Mouse (Mus musculus) intestine, embryonic 15.5 days (tissue): ENCODE measurements at regions not wholly inside any gene's neighbourhood (a gene's known extent, or its start where the extent isn't known, plus 50 kb on each side); places are given as distances from the start of the nearest gene placed in this dataset.

Source experiments
- ATAC-seq: fragments of 200-750 bp; cut with Nextera tagmentation; 2 replicates; pipeline ENCODE4 v1.8.0; 2017; ENCODE audit warnings: moderate TSS enrichment, moderate library complexity
- H3K27ac ChIP-seq: fragments of 300-500 bp; sonication (generic); 2 replicates; pipeline ENCODE4 v1.5.1; 2015; ENCODE audit warnings: mild to moderate bottlenecking, inconsistent platforms
- H3K27me3 ChIP-seq: fragments of 300-500 bp; sonication (generic); replicated peaks from 2 replicates; pipeline ENCODE4 v1.6.1; 2015; ENCODE audit warnings: inconsistent platforms
- H3K36me3 ChIP-seq: fragments of 300-500 bp; sonication (generic); 2 replicates; pipeline ENCODE4 v1.6.1; 2015; ENCODE audit warnings: inconsistent platforms
- H3K4me1 ChIP-seq: fragments of 300-500 bp; sonication (generic); replicated peaks from 2 replicates; pipeline ENCODE4 v1.6.1; 2015; ENCODE audit warnings: inconsistent platforms
- H3K4me2 ChIP-seq: fragments of 300-500 bp; sonication (generic); replicated peaks from 2 replicates; pipeline ENCODE4 v1.6.1; 2015; ENCODE audit warnings: mild to moderate bottlenecking, inconsistent platforms
- H3K4me3 ChIP-seq: fragments of 300-500 bp; sonication (generic); replicated peaks from 2 replicates; pipeline ENCODE4 v1.5.1; 2015; ENCODE audit warnings: inconsistent platforms
- H3K9ac ChIP-seq: fragments of 300-500 bp; sonication (generic); 2 replicates; pipeline ENCODE4 v1.6.1; 2015; ENCODE audit warnings: inconsistent platforms
- H3K9me3 ChIP-seq: fragments of 300-500 bp; sonication (generic); 2 replicates; pipeline ENCODE4 v1.6.1; 2016; ENCODE audit warnings: inconsistent platforms
- WGBS: fragments of 180-500 bp; shearing (Covaris S2); methylation state at CpG from one replicate; pipeline ENCODE4 v1.1.7; 2015; 5-methylcytosine and 5-hydroxymethylcytosine counted together

DNA sequence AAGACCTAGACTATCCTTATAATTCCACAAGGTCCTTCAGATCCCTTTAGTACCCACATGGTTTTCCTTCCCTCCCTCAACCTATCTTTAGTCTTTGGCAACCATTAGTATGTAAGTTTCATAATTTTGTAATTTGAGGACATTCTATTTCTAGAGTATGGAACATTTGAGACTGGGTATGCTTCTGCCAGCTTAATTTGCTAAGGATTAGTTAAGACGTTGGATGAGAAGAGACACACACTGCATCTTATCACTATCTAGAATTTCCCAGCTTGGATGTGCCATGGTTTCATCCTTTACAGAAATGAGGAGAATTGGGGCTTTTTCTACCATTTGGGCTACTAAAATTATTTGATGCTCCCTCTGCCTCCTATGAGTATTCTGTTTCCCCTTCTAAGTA lies 516.7 kb upstream of the Hs6st1 start:
- H3K36me3 ChIP-seq = no peaks in the 10 kb centered on the region
- no peak overlapping the region for H3K4me2 ChIP-seq
- no peak overlapping the region for H3K9ac ChIP-seq
- no peak overlapping the region for H3K27ac ChIP-seq
- 82% methylated on average over 1 of the region's 1 CpGs for WGBS
- H3K27me3 ChIP-seq = no peaks in the 10 kb centered on the region
- no peaks in the 10 kb centered on the region for H3K9me3 ChIP-seq
- no peak for ATAC-seq
- no peaks in the 10 kb centered on the region for H3K4me1 ChIP-seq
- H3K4me3 ChIP-seq = no peak overlapping the region

DNA sequence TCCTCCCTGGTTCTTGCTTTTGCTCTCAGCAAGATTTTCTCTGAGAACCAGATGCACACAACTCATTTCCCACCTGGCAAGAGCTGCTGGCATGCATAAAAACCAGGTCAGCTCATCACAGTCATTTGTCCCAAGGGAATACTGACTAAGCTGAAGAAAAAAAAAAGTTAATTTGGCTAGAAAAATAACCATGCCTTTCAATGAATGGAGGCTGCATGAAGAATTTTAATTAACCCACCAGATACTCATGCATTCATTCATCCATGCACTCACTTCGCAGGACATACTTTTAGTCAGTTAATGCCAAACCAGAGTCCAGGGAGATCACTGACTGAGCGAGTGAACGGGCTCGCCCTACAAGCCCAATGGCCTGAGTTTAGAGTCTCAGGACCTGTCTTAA lies 505.4 kb upstream of the Hs6st1 start:
- no peak overlapping the region for H3K27ac ChIP-seq
- ATAC-seq = no peak

DNA sequence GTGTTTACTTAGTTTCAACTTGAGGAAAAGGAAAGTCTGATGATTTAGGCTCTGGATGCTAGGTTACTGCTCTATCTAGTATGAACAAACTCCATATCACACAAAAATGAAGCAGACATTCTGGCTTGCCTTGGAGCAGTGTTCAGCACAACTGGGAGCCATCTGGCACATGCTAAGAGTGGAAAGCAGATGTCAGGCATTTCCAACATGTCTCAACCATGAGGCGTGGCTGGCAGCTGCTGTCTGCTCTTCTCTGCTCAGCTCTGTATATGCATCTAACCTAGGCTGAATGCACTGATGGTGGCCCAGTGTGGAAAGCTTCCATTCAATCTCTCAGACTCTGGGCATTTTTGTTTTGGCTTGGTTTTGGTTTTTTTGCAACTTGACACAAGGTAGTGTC lies 493.0 kb upstream of the Hs6st1 start:
- no peaks in the 10 kb centered on the region for H3K36me3 ChIP-seq
- no peaks in the 10 kb centered on the region for H3K4me1 ChIP-seq
- no peak overlapping the region for H3K4me2 ChIP-seq
- H3K27ac ChIP-seq = no peak overlapping the region
- no peaks in the 10 kb centered on the region for H3K9me3 ChIP-seq
- no peaks in the 10 kb centered on the region for H3K27me3 ChIP-seq
- ATAC-seq = no peak
- WGBS = 67% methylated on average over 1 of the region's 1 CpGs
- no peak overlapping the region for H3K4me3 ChIP-seq
- H3K9ac ChIP-seq = no peak overlapping the region

More for the DNA sequence above, 505.4 kb upstream of the Hs6st1 start:
- Histone ChIP-seq H3K4me1 (no peaks in the 10 kb centered on the region), H3K27me3 (no peaks in the 10 kb centered on the region), H3K4me3 (no peak overlapping the region), H3K4me2 (no peak overlapping the region), H3K9me3 (no peaks in the 10 kb centered on the region), H3K36me3 (no peaks in the 10 kb centered on the region), H3K9ac (no peak overlapping the region)
- 90% methylated on average over 4 of the region's 4 CpGs for WGBS

DNA sequence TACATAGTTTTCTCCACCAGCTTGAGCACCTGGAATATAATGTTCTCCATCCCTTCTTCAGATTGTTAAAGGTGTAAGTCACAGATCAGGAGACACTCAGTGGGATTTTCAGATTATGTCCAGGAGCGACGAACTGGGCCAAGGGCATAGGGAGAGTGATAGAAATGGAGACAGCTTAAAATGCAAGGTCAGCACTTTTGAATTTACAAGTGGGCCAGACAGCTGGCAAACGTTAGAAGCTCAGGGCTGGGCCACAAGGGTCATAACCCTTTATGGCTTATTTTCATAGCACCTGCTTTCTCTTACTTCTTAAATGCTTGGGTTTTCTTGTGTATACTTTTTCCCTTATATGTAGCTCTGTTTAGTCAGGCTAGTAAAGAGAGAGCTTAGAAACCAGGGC lies 488.8 kb upstream of the Hs6st1 start:
- ATAC-seq = no peak
- Histone ChIP-seq H3K4me1 (no peaks in the 10 kb centered on the region), H3K9ac (no peak overlapping the region), H3K4me2 (no peak overlapping the region), H3K27ac (no peak overlapping the region), H3K9me3 (no peaks in the 10 kb centered on the region), H3K4me3 (no peak overlapping the region), H3K27me3 (no peaks in the 10 kb centered on the region), H3K36me3 (no peaks in the 10 kb centered on the region)
- 57% methylated on average over 3 of the region's 3 CpGs for WGBS

DNA sequence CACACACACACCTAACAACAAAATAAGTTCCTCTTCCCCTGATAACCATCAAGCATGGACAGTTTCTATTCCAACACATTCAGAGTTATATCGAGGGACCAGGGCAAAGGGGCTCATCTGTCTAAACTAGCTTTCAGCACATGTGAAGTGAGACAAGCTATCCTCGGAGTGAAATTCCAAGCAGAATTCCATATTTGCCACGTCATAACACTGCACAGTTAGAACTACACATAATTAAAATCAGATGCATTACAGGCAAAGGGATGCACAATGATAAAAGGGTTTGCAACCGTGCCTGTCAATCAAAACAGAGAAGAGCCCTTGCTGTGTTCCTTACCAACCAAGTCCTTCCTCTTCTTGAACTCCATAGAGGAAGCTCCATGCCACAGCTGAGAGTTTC lies 488.2 kb upstream of the Hs6st1 start:
- H3K9ac ChIP-seq = no peak overlapping the region
- H3K4me1 ChIP-seq = no peaks in the 10 kb centered on the region
- 73% methylated on average over 4 of the region's 4 CpGs for WGBS
- H3K4me3 ChIP-seq = no peak overlapping the region
- H3K4me2 ChIP-seq = no peak overlapping the region
- H3K9me3 ChIP-seq = no peaks in the 10 kb centered on the region
- no peak overlapping the region for H3K27ac ChIP-seq
- H3K36me3 ChIP-seq = no peaks in the 10 kb centered on the region
- H3K27me3 ChIP-seq = no peaks in the 10 kb centered on the region
- no peak for ATAC-seq

DNA sequence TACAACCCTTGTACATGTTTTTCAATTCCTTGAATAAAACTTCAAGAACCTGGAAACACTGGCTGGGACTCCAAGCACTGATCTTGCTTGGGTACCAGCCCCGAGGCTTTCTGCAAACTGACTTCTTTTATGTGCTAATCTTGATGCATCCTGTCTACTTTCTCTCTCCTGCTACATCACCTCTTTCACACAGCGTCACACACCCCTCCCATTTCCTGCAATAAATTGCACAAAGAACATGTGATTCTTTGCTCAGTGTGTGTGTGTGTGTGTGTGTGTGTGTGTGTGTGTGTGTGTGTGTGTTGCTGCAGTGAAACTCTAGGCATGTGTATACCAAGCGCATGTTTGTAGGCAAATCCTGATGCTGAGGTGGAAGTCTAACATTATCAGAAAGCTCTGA lies 487.7 kb upstream of the Hs6st1 start:
- no peaks in the 10 kb centered on the region for H3K27me3 ChIP-seq
- 41% methylated on average over 3 of the region's 3 CpGs for WGBS
- H3K36me3 ChIP-seq = no peaks in the 10 kb centered on the region
- H3K4me2 ChIP-seq = no peak overlapping the region
- no peaks in the 10 kb centered on the region for H3K4me1 ChIP-seq
- no peak overlapping the region for H3K4me3 ChIP-seq
- no peak overlapping the region for H3K9ac ChIP-seq
- no peak for ATAC-seq
- no peaks in the 10 kb centered on the region for H3K9me3 ChIP-seq
- no peak overlapping the region for H3K27ac ChIP-seq

DNA sequence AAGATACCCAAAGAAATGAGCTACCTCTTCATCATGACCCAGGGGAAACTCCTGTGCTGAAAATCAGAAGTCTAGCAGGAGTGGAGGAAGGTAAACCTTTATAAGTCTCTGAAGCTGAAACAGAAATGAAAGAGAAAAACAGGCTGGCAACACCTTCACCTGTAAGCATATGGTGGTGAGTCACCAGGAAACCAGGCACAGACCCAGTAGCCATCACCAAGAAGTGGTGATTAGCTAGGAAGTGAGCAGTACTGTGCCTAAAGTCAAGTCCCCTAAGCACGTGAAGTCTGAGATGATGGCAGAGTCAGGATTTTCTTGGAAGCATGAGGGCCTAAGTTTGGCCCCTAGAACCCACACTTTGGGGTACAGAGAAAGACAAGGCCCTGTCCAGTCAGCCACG lies 480.3 kb upstream of the Hs6st1 start:
- H3K9me3 ChIP-seq = no peaks in the 10 kb centered on the region
- 86% methylated on average over 2 of the region's 2 CpGs for WGBS
- H3K9ac ChIP-seq = no peak overlapping the region
- ATAC-seq = no peak
- H3K27ac ChIP-seq = no peak overlapping the region
- H3K4me2 ChIP-seq = no peak overlapping the region
- no peak overlapping the region for H3K4me3 ChIP-seq
- H3K4me1 ChIP-seq = no peaks in the 10 kb centered on the region
- H3K36me3 ChIP-seq = no peaks in the 10 kb centered on the region
- no peaks in the 10 kb centered on the region for H3K27me3 ChIP-seq

DNA sequence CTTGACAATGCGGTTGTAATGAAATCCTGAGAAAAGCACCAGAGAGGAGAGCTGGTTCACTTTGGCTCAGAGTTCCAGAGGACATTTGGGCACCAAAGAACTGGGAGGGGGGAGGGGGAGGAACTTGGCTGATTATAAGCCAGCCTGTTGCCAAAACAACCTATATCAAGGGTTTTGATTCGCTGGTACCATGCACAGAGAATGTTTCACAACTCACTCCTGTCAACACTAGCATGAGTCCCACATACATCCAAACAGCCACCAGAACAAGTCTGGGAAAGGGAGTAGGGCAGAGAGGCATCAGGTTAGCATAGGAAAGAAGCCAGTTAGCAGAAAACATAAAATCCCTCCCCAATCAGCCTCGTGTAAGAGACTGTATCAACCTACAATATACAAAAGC lies 479.3 kb upstream of the Hs6st1 start:
- WGBS = 83% methylated on average over 3 of the region's 3 CpGs

DNA sequence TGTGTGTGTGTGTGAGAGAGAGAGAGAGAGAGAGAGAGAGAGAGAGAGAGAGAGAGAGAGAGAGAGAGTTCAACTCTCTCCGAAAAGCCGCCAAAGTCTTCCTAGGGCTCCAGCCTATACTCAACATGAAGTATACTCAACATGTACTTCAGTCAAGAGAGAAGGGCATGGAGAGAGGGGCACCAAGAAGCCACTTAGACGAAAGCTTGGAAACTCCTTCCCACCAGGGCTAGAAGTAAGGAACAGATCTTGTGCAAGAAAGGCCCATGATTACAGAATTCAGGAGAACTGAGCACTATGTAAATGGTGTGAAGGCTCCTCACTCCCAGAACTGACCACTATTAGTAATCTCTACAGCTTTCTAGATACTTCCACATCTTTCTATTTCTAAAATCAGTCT lies 467.4 kb upstream of the Hs6st1 start:
- Histone ChIP-seq H3K9me3 (no peaks in the 10 kb centered on the region), H3K9ac (no peak overlapping the region), H3K4me2 (no peak overlapping the region), H3K27me3 (no peaks in the 10 kb centered on the region), H3K4me3 (no peak overlapping the region), H3K27ac (no peak overlapping the region), H3K36me3 (no peaks in the 10 kb centered on the region), H3K4me1 (no peaks in the 10 kb centered on the region)
- ATAC-seq = no peak
- WGBS = 91% methylated on average over 3 of the region's 3 CpGs

More for the DNA sequence above, 479.3 kb upstream of the Hs6st1 start:
- Histone ChIP-seq H3K4me1 (no peaks in the 10 kb centered on the region), H3K9ac (no peak overlapping the region), H3K36me3 (no peaks in the 10 kb centered on the region), H3K9me3 (no peaks in the 10 kb centered on the region), H3K27ac (no peak overlapping the region), H3K4me2 (no peak overlapping the region), H3K27me3 (no peaks in the 10 kb centered on the region), H3K4me3 (no peak overlapping the region)
- no peak for ATAC-seq

DNA sequence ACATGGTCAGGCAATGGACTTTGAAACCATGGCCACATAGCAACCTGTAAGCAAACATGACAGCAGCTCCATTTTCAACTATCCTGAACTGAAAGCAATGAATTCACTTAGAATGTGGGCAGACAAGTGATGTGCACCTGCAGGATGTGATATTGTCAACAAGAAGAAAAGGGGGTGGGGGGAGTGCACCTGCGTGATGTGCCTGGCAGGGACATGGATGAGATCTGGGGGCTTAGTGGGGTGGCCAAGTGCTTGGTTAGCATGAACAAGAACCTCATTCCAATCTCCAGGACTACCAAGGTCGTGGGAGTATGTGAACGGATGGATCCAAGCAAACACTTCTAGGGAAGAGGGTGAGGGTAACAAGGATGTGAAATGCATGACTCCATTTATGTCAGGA lies 453.1 kb upstream of the Hs6st1 start:
- H3K9me3 ChIP-seq = no peaks in the 10 kb centered on the region
- ATAC-seq = no peak
- no peaks in the 10 kb centered on the region for H3K36me3 ChIP-seq
- WGBS = 80% methylated on average over 3 of the region's 3 CpGs
- no peak overlapping the region for H3K27ac ChIP-seq
- no peak overlapping the region for H3K4me3 ChIP-seq
- H3K4me2 ChIP-seq = no peak overlapping the region
- H3K4me1 ChIP-seq = no peaks in the 10 kb centered on the region
- H3K9ac ChIP-seq = no peak overlapping the region
- no peaks in the 10 kb centered on the region for H3K27me3 ChIP-seq

DNA sequence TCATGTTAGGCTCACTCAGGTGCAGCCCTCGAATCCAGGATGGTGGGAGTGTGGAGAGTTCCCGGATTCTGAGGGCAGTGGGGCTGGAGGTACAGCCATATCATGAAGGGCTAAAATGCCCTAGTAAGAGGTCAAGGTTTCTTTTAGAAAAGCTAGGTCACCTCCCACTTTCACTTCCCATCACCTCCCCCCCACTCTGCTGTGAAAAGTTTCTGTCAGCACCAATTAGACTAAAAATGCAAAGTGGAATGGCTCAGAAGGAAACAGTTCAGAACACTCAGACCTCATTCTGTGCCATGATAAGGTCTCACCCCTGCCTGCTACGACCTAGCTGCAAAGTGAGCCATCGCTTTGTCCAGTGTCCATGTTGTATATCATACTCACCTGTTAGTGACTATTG lies 448.7 kb upstream of the Hs6st1 start:
- Histone ChIP-seq H3K9me3 (no peaks in the 10 kb centered on the region), H3K36me3 (no peaks in the 10 kb centered on the region), H3K4me1 (no peaks in the 10 kb centered on the region), H3K4me3 (no peak overlapping the region), H3K27ac (no peak overlapping the region), H3K27me3 (no peaks in the 10 kb centered on the region), H3K9ac (no peak overlapping the region), H3K4me2 (no peak overlapping the region)
- ATAC-seq = no peak
- 82% methylated on average over 4 of the region's 4 CpGs for WGBS

DNA sequence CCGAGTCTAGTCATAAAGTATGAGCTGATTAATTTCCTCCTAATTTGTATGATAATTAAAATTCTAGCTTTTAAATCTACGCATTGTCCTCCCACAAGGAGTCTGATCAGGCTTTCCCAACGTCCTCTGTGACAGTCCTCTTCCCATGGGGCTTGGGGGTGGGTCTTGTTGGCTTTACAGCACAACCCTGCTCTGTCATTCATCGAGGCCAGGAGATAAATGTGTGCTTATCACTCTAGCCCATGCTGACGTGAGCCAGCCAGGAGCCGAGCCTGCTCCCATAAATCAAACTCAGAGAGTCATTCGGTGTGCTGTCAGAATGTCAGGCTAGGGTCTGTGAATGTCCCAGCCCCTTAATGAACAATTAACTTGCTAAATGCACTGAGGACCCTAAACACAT lies 425.6 kb upstream of the Hs6st1 start:
- no peak overlapping the region for H3K9ac ChIP-seq
- H3K9me3 ChIP-seq = no peaks in the 10 kb centered on the region
- no peak overlapping the region for H3K4me3 ChIP-seq
- no peak overlapping the region for H3K4me2 ChIP-seq
- no peaks in the 10 kb centered on the region for H3K36me3 ChIP-seq
- peak; percentile 75 for ATAC-seq
- 25% methylated on average over 7 of the region's 7 CpGs for WGBS
- H3K27me3 ChIP-seq = no peaks in the 10 kb centered on the region
- H3K27ac ChIP-seq = no peak overlapping the region
- H3K4me1 ChIP-seq = no peaks in the 10 kb centered on the region

DNA sequence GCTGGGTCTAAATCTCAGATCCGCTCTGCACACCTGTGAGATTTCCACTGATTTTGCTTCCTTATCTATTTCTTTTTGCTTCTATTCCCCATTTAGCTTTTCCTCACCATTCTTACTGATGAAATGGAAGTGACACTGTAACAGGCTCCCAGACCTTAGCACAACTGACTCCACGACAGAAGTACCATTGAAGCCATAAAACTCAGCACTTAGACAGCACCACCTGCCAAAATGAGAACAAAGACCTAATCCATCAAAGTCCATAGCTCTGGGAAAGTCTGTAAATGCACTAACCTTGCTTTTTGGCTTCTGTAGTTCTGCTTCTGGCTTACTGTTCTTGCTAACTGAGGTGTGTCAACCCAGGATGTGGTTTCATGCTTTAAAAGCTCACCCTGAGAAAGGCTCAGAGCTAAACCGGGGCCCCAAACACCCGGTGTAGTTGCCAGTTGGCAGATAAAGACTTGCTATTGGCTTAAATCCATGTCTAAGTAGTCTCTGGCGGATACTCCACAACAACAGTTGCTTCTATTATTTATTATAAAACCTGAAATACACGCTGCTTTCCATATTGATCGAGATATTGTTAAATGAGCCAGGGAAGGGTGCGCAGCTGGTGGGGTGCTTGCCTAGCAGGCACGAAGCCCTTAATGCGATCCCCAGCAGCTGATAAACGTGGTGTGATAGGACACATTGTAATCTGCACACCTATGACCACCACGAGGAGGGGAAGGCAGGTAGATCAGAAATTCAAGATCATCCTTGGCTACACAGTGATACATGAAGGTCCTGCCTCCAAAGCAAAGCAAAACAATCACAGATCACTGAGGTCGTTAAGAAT lies 414.9 kb upstream of the Hs6st1 start:
- WGBS = 76% methylated on average over 13 of the region's 13 CpGs
- no peaks in the 10 kb centered on the region for H3K4me1 ChIP-seq
- no peak overlapping the region for H3K27ac ChIP-seq
- H3K9ac ChIP-seq = no peak overlapping the region
- no peaks in the 10 kb centered on the region for H3K36me3 ChIP-seq
- H3K9me3 ChIP-seq = no peaks in the 10 kb centered on the region
- no peak for ATAC-seq
- no peaks in the 10 kb centered on the region for H3K27me3 ChIP-seq
- H3K4me3 ChIP-seq = no peak overlapping the region
- H3K4me2 ChIP-seq = no peak overlapping the region
